Mouse (Mus musculus): Measurements from ENCODE around the gene Map6. TPM values are rescaled to one million over a fixed set of nuclear protein-coding genes. Genes with fewer than 3 reads are reported as not detected.

Gene Map6
- total RNA-seq, 2 experiments from 2014 or later = 182 to 190 TPM

DNA sequence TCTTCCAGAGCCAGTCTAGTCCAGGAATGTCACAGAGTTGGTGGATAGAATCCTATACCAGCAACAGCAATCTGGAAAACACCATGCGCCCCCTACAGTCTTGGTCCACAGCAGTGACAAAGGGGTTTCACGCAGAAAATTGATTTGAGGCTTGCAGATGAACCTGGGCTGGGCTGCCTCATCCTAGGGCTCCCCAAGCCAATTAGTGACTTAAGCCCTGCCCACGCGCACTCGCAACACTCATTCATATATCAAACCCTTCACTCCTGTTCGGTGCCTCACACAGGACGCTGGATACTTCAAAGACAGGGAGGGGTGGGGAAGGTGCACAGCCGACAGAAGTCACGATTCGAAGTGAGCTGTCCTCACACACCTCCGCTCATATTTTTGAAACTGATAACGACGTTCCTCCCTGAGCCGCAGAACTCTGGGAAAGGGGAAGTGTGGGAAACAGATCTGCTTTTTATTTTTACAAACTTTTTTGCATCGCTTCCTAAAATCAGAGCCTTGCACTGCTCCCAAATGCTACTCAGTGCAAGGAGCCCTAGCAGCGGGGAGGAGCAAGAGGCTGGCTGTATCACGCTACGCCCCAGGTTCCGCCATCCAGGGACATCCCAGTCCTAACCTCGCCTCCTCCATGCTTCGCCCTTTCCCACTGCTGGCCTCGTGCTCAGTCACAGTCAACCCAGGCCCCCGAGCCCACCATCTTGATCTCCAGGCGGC, 113.4 kb downstream of the Map6 start:
- intact Hi-C loops (cut with DNase I) = no loop called here

DNA sequence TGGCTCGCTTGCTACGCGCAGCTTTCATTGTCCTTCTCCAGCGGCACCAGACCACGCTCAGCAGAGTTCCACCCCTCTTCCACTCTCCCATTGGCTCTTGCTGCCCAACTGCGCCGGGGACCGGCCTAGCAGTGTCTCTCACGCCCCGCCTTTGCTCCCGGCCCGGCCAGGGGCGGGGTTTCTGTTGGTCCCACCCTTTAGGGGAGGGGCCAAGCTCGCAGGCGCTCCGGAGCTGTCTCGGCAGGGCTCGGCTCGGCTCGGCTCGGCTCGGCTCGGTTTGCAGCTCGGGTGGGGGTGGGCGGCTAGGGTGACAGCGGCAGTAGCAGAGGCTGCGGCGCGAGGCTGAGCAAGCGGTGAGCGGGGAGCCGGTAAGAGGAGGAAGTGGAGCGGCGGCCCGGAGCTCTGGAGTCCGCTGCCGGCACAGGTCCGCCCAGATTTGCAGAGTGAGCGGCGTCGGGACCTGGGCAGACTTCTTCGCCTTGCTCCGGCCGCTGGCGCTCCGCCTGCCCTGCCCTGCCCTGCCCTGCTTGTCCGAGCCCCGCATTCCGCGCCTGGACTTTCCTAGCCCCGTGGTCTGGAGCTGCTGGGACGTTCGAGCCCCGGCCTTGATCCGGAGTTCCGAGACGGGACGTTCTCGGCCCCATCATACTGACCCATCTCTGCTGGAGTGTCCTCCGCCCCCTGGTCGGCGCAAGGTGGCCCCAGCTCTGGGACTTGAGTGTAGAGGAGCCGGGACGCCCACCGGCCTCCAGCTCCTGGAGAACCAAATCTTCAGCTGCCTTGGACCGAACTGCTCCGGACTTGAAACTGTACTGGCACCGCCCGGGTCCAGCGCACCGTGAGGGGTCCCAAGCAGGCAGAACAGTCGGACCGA, 114.2 kb downstream of the Map6 start, which contains the start of gene Gdpd5:
Gene Gdpd5, plus strand, starts transcription at position 201 of the 874 bp plus-strand sequence.
- intact Hi-C loops (cut with DNase I) = no loop called here
- peak; percentile 99 for DNase-seq (ENCODE audit: low spot score in 2 of 2)

More for the DNA sequence above, 113.4 kb downstream of the Map6 start:
- DNase-seq (ENCODE audit: low spot score in 2 of 2) = peak; percentile 45 to 54

DNA sequence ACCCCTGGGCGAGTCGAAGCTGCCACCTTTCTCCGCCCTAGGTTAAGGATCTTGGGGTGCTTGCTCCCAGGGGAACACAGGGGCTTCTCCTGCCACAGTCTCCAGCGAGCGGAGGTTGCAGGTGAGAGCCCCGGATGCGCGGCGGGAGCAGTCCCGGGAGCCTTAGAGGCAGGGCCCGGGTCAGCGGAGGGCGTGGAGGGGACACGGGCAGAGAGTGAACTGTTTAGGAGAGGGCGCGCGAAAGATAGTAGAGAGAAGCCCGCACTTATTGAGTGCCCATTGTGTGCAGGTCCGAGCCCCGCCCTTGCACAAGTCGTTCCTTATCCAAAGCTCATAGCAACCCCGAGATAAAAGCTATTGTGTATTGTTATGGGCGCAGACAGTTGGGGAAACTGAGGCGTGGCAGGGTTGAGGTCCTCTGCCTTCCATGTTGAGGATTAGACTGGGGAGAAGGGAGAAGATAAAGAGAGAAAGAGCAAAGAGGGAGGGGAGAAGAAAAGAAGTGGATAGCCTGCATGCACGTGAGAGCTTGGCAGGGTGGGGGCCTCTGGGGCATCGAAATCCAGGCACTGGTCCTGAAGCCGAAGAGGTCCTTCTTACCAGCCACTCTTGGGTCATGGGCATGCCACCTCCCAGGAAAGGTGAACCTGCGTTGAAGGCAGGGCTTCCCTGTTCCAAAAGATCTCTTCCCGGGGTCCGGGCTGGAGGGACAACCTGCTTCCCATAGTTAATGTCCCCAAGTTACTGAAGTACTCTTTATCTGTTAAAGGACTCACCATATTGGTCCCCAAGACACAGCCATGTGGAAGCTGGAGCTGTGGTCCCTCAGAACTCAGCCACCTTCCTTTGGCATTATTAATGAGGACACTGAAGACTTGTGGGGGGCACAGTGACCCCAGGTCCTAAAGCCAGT, 115.1 kb downstream of the Map6 start:
- intact Hi-C loops (cut with DNase I) = no loop called here
- no peak for DNase-seq (ENCODE audit: low spot score in 2 of 2)

DNA sequence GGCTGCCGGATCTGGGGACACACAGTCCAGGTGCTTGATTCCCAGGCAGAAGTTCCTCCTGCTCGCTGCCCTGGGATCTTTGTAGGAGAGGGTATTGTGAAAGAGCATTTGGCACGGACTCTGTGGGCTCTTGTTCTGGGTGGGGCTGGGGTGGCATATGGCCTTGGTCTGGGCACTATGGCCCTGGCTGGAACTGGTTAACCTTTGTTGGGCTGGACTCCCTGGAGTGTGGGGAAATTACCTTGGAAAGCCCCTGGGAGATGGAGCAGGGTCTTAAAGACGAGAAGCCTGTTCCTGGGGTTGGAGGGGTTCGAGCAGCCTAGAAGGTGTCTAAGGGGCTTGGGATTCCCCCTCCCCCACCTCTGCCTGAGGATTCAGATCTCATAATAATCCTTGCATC, 116.0 kb downstream of the Map6 start:
- intact Hi-C loops (cut with DNase I) = no loop called here
- no peak for DNase-seq (ENCODE audit: low spot score in 2 of 2)

DNA sequence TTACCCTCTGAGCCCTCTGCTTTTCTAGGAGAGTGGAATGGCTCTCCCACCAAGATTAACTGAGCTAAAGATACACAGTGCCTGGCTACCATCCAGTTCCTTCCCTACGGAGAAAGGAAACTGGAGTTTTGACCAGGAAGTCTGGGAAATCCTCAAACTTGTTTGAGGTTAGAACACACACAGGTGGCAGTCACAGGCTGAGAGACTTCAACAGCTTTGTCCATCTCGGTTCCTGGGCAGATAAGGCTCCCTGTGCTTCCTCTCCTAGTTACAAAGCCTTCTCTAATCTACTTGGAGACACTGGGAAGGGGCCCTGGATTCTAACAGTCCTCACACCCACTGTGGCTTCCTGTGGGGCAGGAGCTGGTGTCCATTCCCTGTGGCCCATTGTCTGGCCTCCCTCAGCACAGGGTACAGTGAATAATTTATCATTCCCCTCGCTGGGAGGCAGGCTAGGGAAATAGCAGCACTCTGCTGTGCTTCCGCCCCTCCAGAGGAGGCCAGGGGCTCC, 116.9 kb downstream of the Map6 start:
- intact Hi-C loops (cut with DNase I) = no loop called here

DNA sequence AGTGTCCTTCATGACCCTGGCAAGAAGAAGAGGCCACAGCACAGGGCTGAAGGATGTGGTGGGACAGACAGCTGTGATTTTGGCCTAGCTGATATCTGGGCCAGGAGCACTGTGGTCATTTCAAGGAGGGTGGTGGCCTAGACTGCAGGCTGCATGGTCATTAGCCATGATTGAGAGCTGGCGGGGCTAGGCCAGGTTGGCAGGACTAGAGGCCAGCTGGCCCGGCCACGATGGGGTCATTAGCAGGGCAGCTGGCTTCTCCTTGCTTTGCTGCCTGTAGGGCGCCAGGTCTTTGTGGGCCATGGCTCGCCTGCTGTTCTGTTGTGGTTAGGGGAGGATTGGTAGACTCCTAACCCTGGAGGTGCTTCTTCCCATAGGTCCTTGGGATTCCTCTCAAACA, 118.8 kb downstream of the Map6 start:
- no peak for DNase-seq (ENCODE audit: low spot score in 2 of 2)
- intact Hi-C loops (cut with DNase I) = no loop called here

More for the DNA sequence above, 116.9 kb downstream of the Map6 start:
- DNase-seq (ENCODE audit: low spot score in 2 of 2) = no peak

Other genes with a start within 250 kb of the Map6 start
- gene Uvrag, start 126.3 kb upstream of the Map6 start, total RNA-seq (2021) = 10 to 100 TPM; 39.4 to 41.7 TPM
- gene Dgat2, start 84.7 kb upstream of the Map6 start, total RNA-seq (2021) = 100 to 1,000 TPM in 1 of 2 experiments, 10 to 100 TPM in 1; 89.2 to 100 TPM
- gene Mogat2, start 28.8 kb upstream of the Map6 start, total RNA-seq (2021) = not detected
- gene Serpinh1, start 85.8 kb downstream of the Map6 start, total RNA-seq (2021) = 10 to 100 TPM; 49.7 to 52.2 TPM
- gene Gdpd5, start 114.0 kb downstream of the Map6 start, total RNA-seq (2021) = 10 to 100 TPM; 40.7 to 47.5 TPM
- 1 to 10 TPM; 1.7 to 2.4 TPM for gene Klhl35, start 198.6 kb downstream of the Map6 start, total RNA-seq (2021)
- 100 to 1,000 TPM; 221 to 235 TPM for gene Rps3, start 216.3 kb downstream of the Map6 start, total RNA-seq (2021)

Data from left cerebral cortex, postnatal 14 days (tissue).